Mouse (Mus musculus) spleen, postnatal 0 days (tissue): ENCODE results near the gene Fam222b. TPM values are rescaled to one million over a fixed set of nuclear protein-coding genes. Genes with fewer than 3 reads are reported as not detected.

Experiments used
- microRNA counts: library from miRNA; unstranded; fragments of <30 nt; microRNA quantifications from one replicate; lab custom pipeline; 2015
- polyA plus RNA-seq: library from polyadenylated mRNA; unstranded; fragments of >200 nt; fragmentation: Nextera tagmentation; extraction: Ambion mirVana; gene quantifications from 2 replicates; pipeline ENCODE4 v1.2.1, GENCODE M21; 2015

Gene Fam222b
- 6.6 and 7.5 TPM in 2 replicates for polyA plus RNA-seq

GRCm38 (mm10) chr11:78094504-78095143, at the start of gene Fam222b:
TSS of gene Fam222b (plus strand) at chr11:78094660.

GRCm38 (mm10) chr11:78079961-78080921, 14.2 kb upstream of the Fam222b start, which contains the start of gene Eral1:
TSS of gene Eral1 (minus strand) at chr11:78080383.

GRCm38 (mm10) chr11:78164924-78165760, 70.7 kb downstream of the Fam222b start, which contains the start of gene Traf4:
TSS of gene Traf4 (minus strand) at chr11:78165589.

GRCm38 (mm10) chr11:78176402-78176862, 82.0 kb downstream of the Fam222b start, which contains the start of the genes Nek8 and Tlcd1:
TSS of gene Nek8 (minus strand) at chr11:78176675.
TSS of gene Tlcd1 (plus strand) at chr11:78176711.

GRCm38 (mm10) chr11:78182961-78183844, 88.7 kb downstream of the Fam222b start, which contains the start of gene Rpl23a:
TSS of gene Rpl23a (minus strand) at chr11:78183584.

DNA sequence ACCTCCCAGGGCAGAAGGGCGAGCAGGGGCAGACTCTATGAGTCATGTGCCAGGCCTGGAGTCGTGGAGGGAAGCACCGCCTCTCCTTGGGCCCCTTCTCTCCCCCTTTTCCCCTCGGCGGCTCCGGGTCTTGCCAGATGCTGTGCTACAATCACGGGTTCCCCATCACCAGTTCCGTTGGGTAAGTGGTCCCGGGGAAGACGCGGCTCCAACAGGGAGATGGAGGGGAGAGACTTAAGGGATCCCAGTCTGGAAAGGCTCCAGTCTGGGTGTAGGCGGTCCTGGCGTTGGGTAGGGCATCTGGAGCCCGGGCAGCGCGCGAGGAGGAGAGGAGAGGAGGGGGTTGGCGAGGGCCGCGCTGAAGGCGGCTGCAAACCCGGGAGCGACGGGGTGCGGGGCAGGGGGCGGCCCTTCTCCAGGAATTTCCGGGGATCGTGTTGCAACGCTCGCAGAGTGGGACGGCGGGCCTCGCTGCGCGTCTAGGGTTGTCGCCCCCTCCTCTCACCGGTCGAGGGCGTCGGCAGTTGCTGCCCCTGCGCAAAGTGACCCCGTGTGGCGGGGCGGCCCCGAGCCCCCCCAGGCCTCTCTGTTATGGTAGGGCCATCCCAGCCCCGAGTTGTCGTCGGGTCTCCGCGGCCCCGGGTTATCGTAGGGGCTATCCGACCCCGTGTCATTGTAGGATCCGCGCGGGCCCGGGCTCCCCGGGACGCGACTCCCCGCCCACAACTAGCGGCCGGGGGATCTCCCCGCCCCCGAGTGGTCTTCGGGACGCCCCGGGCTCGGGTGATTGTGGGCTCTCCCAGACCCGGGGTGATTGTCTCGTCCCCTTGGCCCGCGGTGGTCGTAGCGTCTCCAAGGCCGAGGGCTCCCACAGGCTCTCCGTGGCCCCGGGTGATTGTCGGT, 94.1 kb downstream of the Fam222b start, which contains the start of gene Rab34:
Rab34 (plus strand) TSS at position 100 of the 903 bp plus-strand sequence.

DNA sequence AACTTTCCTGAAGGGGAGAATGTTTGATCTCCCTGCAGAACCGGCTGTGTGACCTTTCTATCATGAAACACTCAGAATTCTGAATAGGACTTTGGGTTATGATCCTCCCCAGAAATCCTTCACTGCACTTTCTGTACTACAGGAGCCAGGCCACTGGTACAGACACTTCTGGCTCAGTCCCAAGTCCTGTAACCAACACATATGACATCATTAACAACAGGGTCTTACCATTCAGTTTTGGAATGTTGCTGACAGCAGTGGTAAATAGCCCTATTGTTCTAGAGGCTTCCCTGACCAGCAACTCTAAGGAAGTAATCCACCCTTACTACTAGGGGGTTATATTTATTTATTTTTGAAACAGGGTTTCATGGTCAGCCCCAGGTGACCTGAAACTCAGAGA, 98.7 kb downstream of the Fam222b start, which contains the start of gene Proca1:
Proca1 (plus strand) TSS at position 280 of the 400 bp plus-strand sequence.

MicroRNAs within 50 kb of the gene (microRNA counts, 519-probe panel; counts per million panel counts)
- microRNA mmu-miR-144 (lab: Ali Mortazavi, UCI) (10,222 counts per million, percentile 97 among the panel's probes with 10 or more counts), microRNA mmu-miR-451 (lab: Ali Mortazavi, UCI) (9,663 counts per million, percentile 92 among the panel's probes with 10 or more counts)

Other genes starting within 250 kb of the Fam222b start
- gene Pipox, start 200.6 kb upstream of the Fam222b start, polyA plus RNA-seq, result 0.41 and 0.72 TPM in 2 replicates
- 0.07 TPM in 1 of 2 replicates, not detected in the other for gene Sez6, start 163.9 kb upstream of the Fam222b start, polyA plus RNA-seq
- gene Phf12, start 111.9 kb upstream of the Fam222b start, polyA plus RNA-seq, result 9.8 and 12.5 TPM in 2 replicates
- gene Dhrs13, start 62.4 kb upstream of the Fam222b start, polyA plus RNA-seq, result 10.2 and 12.3 TPM in 2 replicates
- 26.5 and 34.6 TPM in 2 replicates for gene Flot2, start 56.7 kb upstream of the Fam222b start, polyA plus RNA-seq
- 15.8 and 17.1 TPM in 2 replicates for gene Eral1, start 14.3 kb upstream of the Fam222b start, polyA plus RNA-seq
- gene Traf4, start 70.9 kb downstream of the Fam222b start, polyA plus RNA-seq, result 22.4 and 23.0 TPM in 2 replicates
- gene Nek8, start 82.0 kb downstream of the Fam222b start, polyA plus RNA-seq, result 14.1 and 16.6 TPM in 2 replicates
- gene Tlcd1, start 82.1 kb downstream of the Fam222b start, polyA plus RNA-seq, result 40.3 and 43.9 TPM in 2 replicates
- 1,199 and 1,213 TPM in 2 replicates for gene Rpl23a, start 88.9 kb downstream of the Fam222b start, polyA plus RNA-seq
- gene Rab34, start 93.8 kb downstream of the Fam222b start, polyA plus RNA-seq, result 24.2 and 31.4 TPM in 2 replicates
- gene Proca1, start 98.7 kb downstream of the Fam222b start, polyA plus RNA-seq, result 1.9 and 3.5 TPM in 2 replicates
- gene Sdf2, start 151.1 kb downstream of the Fam222b start, polyA plus RNA-seq, result 40.3 and 46.6 TPM in 2 replicates
- gene Supt6, start 151.3 kb downstream of the Fam222b start, polyA plus RNA-seq, result 9.3 and 9.9 TPM in 2 replicates
- gene 2610507B11Rik, start 167.1 kb downstream of the Fam222b start, polyA plus RNA-seq, result 44.2 and 50.1 TPM in 2 replicates
- gene BC030499, start 196.2 kb downstream of the Fam222b start, polyA plus RNA-seq, result 0.28 and 0.48 TPM in 2 replicates
- 32.4 and 32.5 TPM in 2 replicates for gene Spag5, start 206.9 kb downstream of the Fam222b start, polyA plus RNA-seq
- 1.4 and 1.7 TPM in 2 replicates for gene Aldoc, start 228.3 kb downstream of the Fam222b start, polyA plus RNA-seq
- gene Pigs, start 233.8 kb downstream of the Fam222b start, polyA plus RNA-seq, result 30.3 and 30.6 TPM in 2 replicates
- gene Unc119, start 248.8 kb downstream of the Fam222b start, polyA plus RNA-seq, result 42.3 and 46.7 TPM in 2 replicates